Mouse (Mus musculus) neural tube, embryonic 15.5 days (tissue): ENCODE results near the gene Gm21887. TPM values are rescaled to one million over a fixed set of nuclear protein-coding genes. Genes with fewer than 3 reads are reported as not detected.
"Not testable (repeated sequence)": the region's sequence is repeated elsewhere in the genome, so short reads cannot be mapped to it uniquely, and the experiment has no call there.

Experiments used
- ATAC-seq: fragments of 200-750 bp; cut with Nextera tagmentation; 2 replicates; pipeline ENCODE4 v1.8.0; 2017; ENCODE audit warnings: mild to moderate bottlenecking, moderate TSS enrichment, moderate library complexity; ENCODE audit not compliant: low FRiP score
- H3K27ac ChIP-seq: fragments of 300-500 bp; sonication (generic); replicated peaks from 2 replicates; pipeline ENCODE4 v1.5.1; 2015; ENCODE audit warnings: mild to moderate bottlenecking, inconsistent platforms
- H3K27me3 ChIP-seq: fragments of 300-500 bp; sonication (generic); replicated peaks from 2 replicates; pipeline ENCODE4 v1.6.1; 2015; ENCODE audit warnings: inconsistent platforms
- H3K36me3 ChIP-seq: fragments of 300-500 bp; sonication (generic); 2 replicates; pipeline ENCODE4 v1.6.1; 2015; ENCODE audit warnings: inconsistent platforms
- H3K4me1 ChIP-seq: fragments of 300-500 bp; sonication (generic); 2 replicates; pipeline ENCODE4 v1.6.1; 2015; ENCODE audit warnings: inconsistent platforms
- H3K4me2 ChIP-seq: fragments of 300-500 bp; sonication (generic); 2 replicates; pipeline ENCODE4 v1.6.1; 2015; ENCODE audit warnings: inconsistent platforms, mild to moderate bottlenecking, moderate library complexity
- H3K4me3 ChIP-seq: fragments of 300-500 bp; sonication (generic); replicated peaks from 2 replicates; pipeline ENCODE4 v1.5.1; 2015; ENCODE audit warnings: mild to moderate bottlenecking, inconsistent platforms
- H3K9ac ChIP-seq: fragments of 300-500 bp; sonication (generic); replicated peaks from 2 replicates; pipeline ENCODE4 v1.6.1; 2015; ENCODE audit warnings: mild to moderate bottlenecking, inconsistent platforms
- H3K9me3 ChIP-seq: fragments of 300-500 bp; sonication (generic); replicated peaks from 2 replicates; pipeline ENCODE4 v1.6.1; 2016; ENCODE audit warnings: inconsistent platforms
- WGBS: fragments of 180-500 bp; shearing (Covaris S2); methylation state at CpG from one replicate; pipeline ENCODE4 v1.1.7; 2015; ENCODE audit warnings: mixed read lengths; 5-methylcytosine and 5-hydroxymethylcytosine counted together
- polyA plus RNA-seq: library from polyadenylated mRNA; unstranded; fragments of >200 nt; fragmentation: Nextera tagmentation; extraction: Ambion mirVana; gene quantifications from 2 replicates; pipeline ENCODE4 v1.2.1, GENCODE M21; 2015

Gene Gm21887
- polyA plus RNA-seq = 134 and 143 TPM in 2 replicates

DNA sequence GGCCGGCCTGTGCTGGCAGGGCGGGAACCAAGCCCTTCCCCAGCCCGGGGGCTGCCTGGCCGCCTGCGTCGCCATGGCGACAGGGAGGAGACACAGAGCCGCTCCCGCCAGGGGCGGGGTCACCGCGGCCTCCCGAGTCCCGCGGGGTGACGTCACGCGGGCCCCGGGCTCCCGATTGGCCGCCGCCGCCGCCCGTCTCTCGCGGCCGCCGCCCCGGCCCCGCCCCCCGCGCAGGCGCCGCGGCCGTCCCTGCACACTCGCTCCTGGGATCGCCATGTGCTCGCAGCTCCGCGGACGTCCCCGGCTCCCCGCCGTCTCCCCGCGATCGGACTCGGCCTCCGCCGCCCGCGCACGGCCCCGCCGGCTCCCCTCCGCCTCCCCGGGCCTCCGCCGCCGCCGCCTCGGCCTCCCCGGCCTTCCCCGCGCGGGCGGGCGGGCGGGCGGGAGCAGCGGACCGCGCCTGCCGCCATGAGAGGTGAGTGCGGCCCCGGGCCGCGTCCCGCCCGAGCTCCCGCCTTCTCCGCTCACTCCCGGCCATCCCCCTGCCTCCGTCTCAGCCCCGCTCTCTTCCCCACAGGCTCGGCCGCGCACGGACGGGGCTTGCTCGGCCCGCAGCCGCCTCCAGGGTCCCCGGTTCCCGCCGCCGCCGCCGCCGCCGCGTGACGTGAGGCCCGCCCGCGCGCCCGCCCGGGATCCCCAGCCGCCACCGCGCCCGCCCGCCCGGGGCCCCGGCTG lies at the start of gene Gm21887:
TSS of gene Gm21887 (plus strand) at position 644 of the 735 bp plus-strand sequence.
- Histone ChIP-seq H3K9ac (peak within 1 kb of the TSS; percentile 56), H3K4me3 (peak within 1 kb of the TSS; percentile 48), H3K27ac (peak within 1 kb of the TSS; percentile 79), H3K36me3 (peaks cover 11% of the 10 kb centered on the region), H3K9me3 (peaks cover 13% of the 10 kb centered on the region)
- 69% methylated on average over 116 of the region's 118 CpGs for WGBS
- ATAC-seq = peak; percentile 91
- not testable (repeated sequence) for H3K4me2 ChIP-seq, H3K4me1 ChIP-seq, H3K27me3 ChIP-seq

DNA sequence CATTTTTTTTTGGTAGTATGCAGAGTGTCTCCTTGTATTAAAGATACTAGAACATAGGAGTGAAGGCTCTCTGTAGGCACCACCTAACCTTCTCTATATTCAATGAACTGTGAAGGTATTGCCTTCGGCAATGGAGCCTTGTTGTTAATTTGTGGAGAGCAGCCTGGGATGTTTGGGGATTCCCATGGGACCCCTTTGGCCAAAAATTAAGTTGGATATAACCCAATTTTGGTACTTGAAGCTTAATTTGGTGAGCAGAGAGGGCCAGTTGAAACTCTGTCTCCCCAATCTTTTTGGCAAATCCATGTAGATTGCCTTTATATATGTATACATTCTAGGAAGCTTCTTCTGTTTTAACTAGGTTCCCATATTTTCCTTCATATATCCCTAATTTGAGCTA lies 40.1 kb upstream of the Gm21887 start:
- ATAC-seq = no peak
- Histone ChIP-seq H3K9ac (no peak overlapping the region), H3K4me3 (no peak overlapping the region), H3K4me2 (no peak overlapping the region), H3K4me1 (no peaks in the 10 kb centered on the region), H3K9me3 (no peaks in the 10 kb centered on the region), H3K27me3 (no peaks in the 10 kb centered on the region), H3K36me3 (peaks cover 13% of the 10 kb centered on the region), H3K27ac (no peak overlapping the region)
- 81% methylated on average over 1 of the region's 1 CpGs for WGBS

DNA sequence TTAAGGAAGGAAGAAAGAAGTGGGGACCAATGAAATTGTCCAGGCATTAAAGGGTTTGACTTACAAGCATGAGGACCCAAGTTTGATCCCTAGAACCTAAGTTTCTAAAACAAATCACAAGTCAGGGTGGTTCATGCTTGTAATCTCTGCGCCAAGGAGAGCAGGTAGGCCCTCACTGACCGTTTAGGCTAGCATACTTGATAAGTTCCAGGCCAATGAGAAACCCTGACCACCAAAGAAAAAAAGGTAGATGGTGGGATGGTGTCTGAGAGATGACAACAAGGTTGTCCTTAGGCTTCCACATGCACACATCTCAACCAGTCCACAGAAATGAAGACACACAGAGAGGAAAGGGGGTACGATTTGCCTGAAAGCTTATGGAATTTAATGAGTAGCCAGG lies 39.7 kb upstream of the Gm21887 start:
- H3K4me1 ChIP-seq, H3K9me3 ChIP-seq, H3K4me2 ChIP-seq, H3K27ac ChIP-seq, H3K4me3 ChIP-seq, H3K27me3 ChIP-seq, H3K9ac ChIP-seq: not testable (repeated sequence)
- WGBS = 89% methylated on average over 3 of the region's 3 CpGs
- peaks cover 16% of the 10 kb centered on the region for H3K36me3 ChIP-seq
- ATAC-seq = peak; percentile 17; the same call in 1 of the 2 replicates

DNA sequence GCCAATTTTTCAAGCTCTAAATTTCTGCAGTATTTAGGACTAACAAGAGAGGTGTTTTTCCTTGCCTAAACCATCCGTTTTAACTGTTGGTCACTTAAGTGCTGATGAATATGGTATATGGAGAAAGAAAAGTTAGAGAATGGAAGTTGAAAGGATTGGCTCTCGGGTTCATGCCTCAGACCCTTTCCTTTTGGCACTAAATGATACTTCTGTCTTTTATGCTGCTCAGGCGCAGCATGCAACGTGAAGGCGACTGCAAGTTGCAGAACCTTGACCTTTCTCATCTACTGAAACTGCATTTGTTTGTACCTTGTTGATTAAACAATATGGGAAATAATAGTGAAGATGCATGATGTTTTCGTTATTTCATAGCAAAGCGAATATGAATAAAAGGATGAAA lies 38.9 kb upstream of the Gm21887 start:
- H3K36me3 ChIP-seq = peaks cover 20% of the 10 kb centered on the region
- not testable (repeated sequence) for ATAC-seq, H3K27ac ChIP-seq, H3K9ac ChIP-seq, H3K4me3 ChIP-seq, H3K4me1 ChIP-seq, H3K27me3 ChIP-seq, H3K4me2 ChIP-seq
- H3K9me3 ChIP-seq = peaks cover 11% of the 10 kb centered on the region
- WGBS = 90% methylated on average over 7 of the region's 7 CpGs

DNA sequence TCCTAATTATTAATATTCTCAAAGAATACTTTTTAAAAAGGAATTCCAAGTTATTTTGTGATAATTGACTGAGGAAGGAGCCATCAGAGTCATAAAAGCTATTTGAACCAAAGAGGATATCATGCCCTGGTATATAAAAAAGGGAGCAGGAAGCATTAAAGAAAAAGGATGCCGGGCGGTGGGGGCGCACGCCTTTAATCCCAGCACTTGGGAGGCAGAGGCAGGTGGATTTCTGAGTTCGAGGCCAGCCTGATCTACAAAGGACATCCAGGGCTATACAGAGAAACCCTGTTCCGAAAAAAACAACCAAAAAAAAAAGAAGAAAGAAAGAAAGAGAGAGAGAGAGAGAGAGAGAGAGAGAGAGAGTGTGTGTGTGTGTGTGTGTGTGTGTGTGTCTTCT lies 37.9 kb upstream of the Gm21887 start:
- H3K4me2 ChIP-seq, H3K4me1 ChIP-seq, H3K4me3 ChIP-seq, ATAC-seq, H3K9ac ChIP-seq, H3K27me3 ChIP-seq: not testable (repeated sequence)
- Histone ChIP-seq H3K36me3 (peaks cover 20% of the 10 kb centered on the region), H3K27ac (0 out of 2 replicates have a peak overlapping the region, but pooled peaks have one; percentile 0), H3K9me3 (peaks cover 13% of the 10 kb centered on the region)
- 92% methylated on average over 6 of the region's 6 CpGs for WGBS

DNA sequence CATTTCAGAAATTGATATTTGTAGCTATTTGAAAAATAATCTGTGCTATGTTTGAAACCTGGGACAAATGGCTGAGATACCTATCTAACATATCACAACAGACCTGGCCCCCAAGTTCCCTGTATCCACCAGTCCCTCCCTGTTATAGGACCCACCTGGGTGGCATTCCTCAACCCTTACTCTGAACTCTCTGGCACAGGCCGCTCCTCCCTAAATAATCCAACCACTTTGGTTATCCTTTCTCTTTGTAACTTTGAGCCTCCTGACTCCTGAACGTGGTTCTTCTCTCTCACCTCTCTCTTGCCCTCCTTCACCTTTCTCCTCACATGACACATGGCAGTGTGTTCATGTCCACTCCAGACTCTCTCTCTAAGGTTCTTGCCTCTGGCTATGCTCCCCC lies 37.3 kb upstream of the Gm21887 start:
- H3K36me3 ChIP-seq = peaks cover 23% of the 10 kb centered on the region
- WGBS = 82% methylated on average over 2 of the region's 2 CpGs
- not testable (repeated sequence) for ATAC-seq, H3K4me2 ChIP-seq, H3K27me3 ChIP-seq, H3K9ac ChIP-seq, H3K4me1 ChIP-seq, H3K4me3 ChIP-seq
- 0 out of 2 replicates have a peak overlapping the region, but pooled peaks have one; percentile 0 for H3K27ac ChIP-seq
- peaks cover 13% of the 10 kb centered on the region for H3K9me3 ChIP-seq

DNA sequence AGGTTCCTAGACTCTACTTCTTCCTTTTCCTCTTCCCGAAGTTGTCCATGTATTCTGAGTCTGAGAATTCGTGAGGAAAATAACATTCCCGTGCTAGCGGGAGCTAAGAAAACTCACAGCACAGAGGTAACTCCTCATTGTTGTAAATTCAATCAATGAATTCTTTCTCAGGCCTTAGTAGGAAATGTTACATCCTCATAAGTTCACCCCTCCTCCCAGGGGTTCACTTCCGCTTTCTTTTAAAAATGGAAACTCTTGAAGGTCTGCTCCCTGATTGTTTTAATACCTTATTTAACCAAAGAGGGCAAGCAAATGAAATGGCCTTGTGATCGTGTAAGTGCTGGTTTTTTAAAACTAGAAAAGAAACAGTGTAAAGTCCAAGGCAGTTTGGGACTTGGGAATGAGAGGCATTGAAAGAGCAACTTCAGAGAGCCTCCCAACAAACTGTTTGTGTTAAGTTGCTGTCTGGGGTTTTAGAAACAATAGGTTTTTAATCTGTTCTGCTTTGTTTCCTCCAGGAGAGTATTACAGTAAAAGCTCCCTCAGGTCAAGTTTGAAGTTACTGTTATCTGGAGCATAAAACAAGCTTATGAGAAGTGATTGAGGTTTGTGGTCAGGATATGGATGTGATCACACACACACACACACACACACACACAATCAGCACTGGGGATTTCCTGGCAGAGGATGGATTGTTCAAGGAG lies 36.5 kb upstream of the Gm21887 start:
- H3K4me3 ChIP-seq = not testable (repeated sequence)

DNA sequence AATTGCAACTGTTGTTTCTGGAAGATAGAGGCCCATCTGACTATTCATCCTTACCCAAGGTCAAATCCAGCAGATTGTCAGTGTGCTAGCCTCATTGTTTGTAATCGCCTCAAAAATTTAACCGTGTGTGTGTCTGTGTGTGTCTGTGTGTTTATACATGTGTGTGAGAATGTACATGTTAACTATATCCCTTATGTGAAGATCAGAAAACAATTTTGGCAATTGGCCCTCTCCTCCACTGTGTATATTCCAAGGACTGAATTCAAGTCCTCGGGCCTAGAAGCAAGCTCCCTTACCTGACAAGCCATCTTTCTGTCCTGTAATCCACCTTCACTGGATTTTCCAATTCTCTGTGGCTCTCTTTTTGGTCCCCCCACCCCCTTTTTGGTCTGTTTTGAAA lies 35.7 kb upstream of the Gm21887 start:
- not testable (repeated sequence) for H3K27me3 ChIP-seq, H3K9ac ChIP-seq, H3K4me3 ChIP-seq, H3K4me1 ChIP-seq, ATAC-seq, H3K4me2 ChIP-seq, H3K27ac ChIP-seq
- 61% methylated on average over 3 of the region's 3 CpGs for WGBS
- Histone ChIP-seq H3K36me3 (peaks cover 29% of the 10 kb centered on the region), H3K9me3 (peaks cover 20% of the 10 kb centered on the region)

More for the DNA sequence above, 36.5 kb upstream of the Gm21887 start:
- not testable (repeated sequence) for H3K27me3 ChIP-seq, H3K9ac ChIP-seq, ATAC-seq, H3K4me1 ChIP-seq, H3K4me2 ChIP-seq, H3K27ac ChIP-seq
- 80% methylated on average over 6 of the region's 6 CpGs for WGBS
- Histone ChIP-seq H3K36me3 (peaks cover 25% of the 10 kb centered on the region), H3K9me3 (peaks cover 16% of the 10 kb centered on the region)

DNA sequence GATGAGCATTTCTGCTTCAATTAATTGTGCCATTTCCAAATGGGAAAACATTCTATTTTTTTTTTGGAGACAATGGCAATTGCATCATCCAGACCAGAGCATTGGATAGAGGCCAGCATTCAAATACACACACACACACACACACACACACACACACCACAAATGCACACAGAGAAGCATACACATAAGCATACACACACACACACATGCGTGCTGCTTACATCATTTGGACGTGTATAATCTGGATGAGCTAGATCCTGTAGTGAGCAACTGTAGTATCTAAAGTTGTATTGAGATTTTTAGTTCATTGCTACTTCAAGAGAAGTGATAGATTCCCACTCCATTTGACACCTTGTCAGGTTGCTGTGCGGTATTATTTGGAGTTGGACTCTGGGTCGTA lies 35.0 kb upstream of the Gm21887 start:
- peaks cover 29% of the 10 kb centered on the region for H3K36me3 ChIP-seq
- H3K9ac ChIP-seq, H3K4me2 ChIP-seq, H3K27ac ChIP-seq, H3K27me3 ChIP-seq, H3K4me3 ChIP-seq, ATAC-seq, H3K4me1 ChIP-seq: not testable (repeated sequence)
- 65% methylated on average over 4 of the region's 4 CpGs for WGBS
- H3K9me3 ChIP-seq = peaks cover 22% of the 10 kb centered on the region

DNA sequence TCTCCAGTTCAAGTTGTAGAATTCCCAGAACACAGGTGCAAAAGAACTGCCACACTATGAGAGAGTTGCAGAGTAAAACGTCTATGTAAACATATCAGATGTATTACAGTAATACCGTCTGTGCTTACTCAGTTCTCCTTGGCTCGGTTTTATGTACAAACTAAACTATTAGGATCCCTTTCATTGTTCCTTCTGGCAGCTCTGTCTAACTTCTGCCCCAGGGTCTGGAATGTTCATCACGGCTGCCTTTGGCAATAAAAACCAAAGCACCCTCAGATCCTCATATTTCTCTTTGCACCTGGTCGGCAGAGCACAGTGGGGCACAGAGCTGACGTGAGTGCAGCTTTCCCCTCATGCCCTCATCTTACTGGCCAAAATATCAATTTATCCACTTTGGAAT lies 34.5 kb upstream of the Gm21887 start:
- not testable (repeated sequence) for H3K4me2 ChIP-seq, H3K4me1 ChIP-seq, H3K27ac ChIP-seq, H3K27me3 ChIP-seq, H3K4me3 ChIP-seq, H3K9ac ChIP-seq, ATAC-seq
- Histone ChIP-seq H3K36me3 (peaks cover 26% of the 10 kb centered on the region), H3K9me3 (peaks cover 26% of the 10 kb centered on the region)
- 68% methylated on average over 6 of the region's 6 CpGs for WGBS

DNA sequence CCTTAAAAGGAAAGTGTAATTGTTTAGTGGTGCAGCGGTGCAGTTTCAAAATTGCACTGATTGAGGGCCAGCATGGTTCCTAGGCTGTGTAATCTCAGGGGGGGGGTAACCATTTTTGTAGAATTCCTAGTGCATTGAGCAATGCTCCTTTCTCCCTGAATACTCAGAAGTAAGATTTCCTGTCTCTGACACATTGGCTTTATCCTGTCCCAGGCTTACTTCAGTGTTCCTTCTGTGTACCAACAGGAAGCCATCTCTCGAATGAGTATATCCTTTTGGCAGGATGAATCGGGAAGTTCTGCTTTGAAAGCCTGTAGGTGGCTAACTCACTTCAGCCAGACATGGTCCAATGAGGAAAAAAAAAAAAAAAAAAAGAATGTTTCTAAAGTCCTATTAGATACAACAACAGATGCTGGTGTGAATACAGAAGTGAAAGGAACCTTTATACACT lies 33.8 kb upstream of the Gm21887 start:
- WGBS = 82% methylated on average over 3 of the region's 3 CpGs
- not testable (repeated sequence) for H3K4me1 ChIP-seq, H3K4me2 ChIP-seq, ATAC-seq, H3K9ac ChIP-seq, H3K27ac ChIP-seq, H3K4me3 ChIP-seq, H3K27me3 ChIP-seq
- Histone ChIP-seq H3K9me3 (peaks cover 26% of the 10 kb centered on the region), H3K36me3 (peaks cover 26% of the 10 kb centered on the region)

DNA sequence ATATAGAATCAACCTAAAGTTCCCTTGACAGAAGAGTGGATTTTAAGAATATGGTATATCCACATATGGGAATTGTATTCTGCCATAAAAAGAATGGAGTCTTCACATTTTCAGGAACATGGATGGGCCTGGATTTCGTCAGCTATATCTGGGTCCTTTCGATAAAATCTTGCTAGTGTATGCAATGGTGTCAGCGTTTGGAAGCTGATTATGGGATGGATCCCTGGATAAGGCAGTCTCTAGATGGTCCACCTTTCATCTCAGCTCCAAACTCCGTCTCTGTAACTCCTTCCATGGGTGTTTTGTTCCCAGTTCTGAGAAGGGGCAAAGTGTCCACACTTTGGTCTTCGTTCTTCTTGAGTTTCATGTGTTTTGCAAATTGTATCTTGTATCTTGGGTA lies 33.1 kb upstream of the Gm21887 start:
- 67% methylated on average over 5 of the region's 5 CpGs for WGBS
- H3K9ac ChIP-seq, H3K27ac ChIP-seq, H3K4me2 ChIP-seq, H3K27me3 ChIP-seq, H3K4me3 ChIP-seq, H3K4me1 ChIP-seq, ATAC-seq: not testable (repeated sequence)
- Histone ChIP-seq H3K36me3 (peaks cover 26% of the 10 kb centered on the region), H3K9me3 (peaks cover 26% of the 10 kb centered on the region)
